Mouse (Mus musculus) lung, postnatal 0 days (tissue): Measurements from ENCODE around the gene Srrm3.

Source experiments
- CTCF ChIP-seq: IDR thresholded peaks from 2 replicates; pipeline ENCODE4 v1.5.1; 2016; ENCODE audit warnings: antibody characterized with exemption, mild to moderate bottlenecking
- EP300 ChIP-seq: IDR thresholded peaks from 2 replicates; pipeline ENCODE4 v1.6.1; 2016; ENCODE audit warnings: antibody characterized with exemption, mild to moderate bottlenecking, control low read depth

GRCm38 (mm10) chr5:135763526-135763925, 43.2 kb upstream of the Srrm3 start:
- TF ChIP-seq CTCF: peak; percentile 89
- TF ChIP-seq EP300: no peak
